7 mouse cellular contexts compared by ENCODE assay signal in the genomic region with DNA sequence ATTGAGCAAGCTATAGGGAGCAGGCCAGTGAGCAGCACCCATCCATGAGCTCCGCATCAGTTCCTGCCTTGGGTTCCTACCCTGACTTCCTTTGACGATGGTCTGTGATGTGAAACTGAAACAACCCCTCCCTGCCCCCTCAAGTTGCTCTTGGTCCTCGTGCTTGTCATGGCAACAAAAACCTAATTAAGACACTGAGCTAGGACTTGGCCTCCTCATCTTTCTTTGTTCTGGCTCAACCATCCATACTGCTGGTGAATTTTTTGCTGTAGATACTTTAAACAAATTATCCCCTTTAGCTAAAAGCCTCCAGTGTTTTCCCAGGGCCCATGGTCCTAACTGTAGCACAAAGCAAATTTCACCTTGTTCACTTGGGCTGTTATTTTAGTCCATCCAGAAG.
"Had no signal": no experiment of that assay in that cellular context is flagged by ENCODE, and none has a peak within 500 bp of the region (broad histone marks: within the 10 kb centered on the region; RNA-seq: fewer than 3 reads in every experiment).

No protein-coding gene starts in this region.

- DNase-seq: lung, adult 18-20 months; lung, embryonic 14.5 days; lung, postnatal 10 days; right cerebral cortex, postnatal 14 days; thymus, adult 2 months; thymus, postnatal 25 days; thymus, postnatal 4 days had no signal
